Mouse (Mus musculus) stomach, postnatal 0 days (tissue): ENCODE measurements around the gene Hoxc5. TPM values are rescaled to one million over a fixed set of nuclear protein-coding genes. Genes with fewer than 3 reads are reported as not detected.

ENCODE experiments used
- ATAC-seq: fragments of 200-750 bp; cut with Nextera tagmentation; 2 replicates; pipeline ENCODE4 v1.8.0; 2017; ENCODE audit not compliant: low FRiP score, low TSS enrichment
- DNase-seq: peaks from one replicate; pipeline ENCODE4 v3.0.0-alpha.2; 2016; ENCODE audit warnings: low spot score
- H3K27ac ChIP-seq: fragments of 300-500 bp; sonication (generic); replicated peaks from 2 replicates; pipeline ENCODE4 v1.5.1; 2014; ENCODE audit warnings: mild to moderate bottlenecking, control low read depth
- H3K27me3 ChIP-seq: fragments of 300-500 bp; sonication (generic); 2 replicates; pipeline ENCODE4 v1.6.1; 2014; ENCODE audit warnings: low read length; ENCODE audit not compliant: control insufficient read depth, insufficient read depth
- H3K36me3 ChIP-seq: fragments of 300-500 bp; sonication (generic); 2 replicates; pipeline ENCODE4 v1.6.1; 2014; ENCODE audit warnings: low read length, mixed read lengths; ENCODE audit not compliant: control insufficient read depth, insufficient read depth
- H3K4me1 ChIP-seq: fragments of 300-500 bp; sonication (generic); replicated peaks from 2 replicates; pipeline ENCODE4 v1.6.1; 2014; ENCODE audit warnings: antibody characterized with exemption; ENCODE audit not compliant: control insufficient read depth, insufficient read depth
- H3K4me2 ChIP-seq: fragments of 300-500 bp; sonication (generic); replicated peaks from 2 replicates; pipeline ENCODE4 v1.6.1; 2014; ENCODE audit warnings: low read depth, mild to moderate bottlenecking, control low read depth, moderate library complexity
- H3K4me3 ChIP-seq: fragments of 300-500 bp; sonication (generic); 2 replicates; pipeline ENCODE4 v1.5.1; 2014; ENCODE audit warnings: low read depth, low read length, control low read depth
- H3K9ac ChIP-seq: fragments of 300-500 bp; sonication (generic); 2 replicates; pipeline ENCODE4 v1.6.1; 2014; ENCODE audit warnings: mild to moderate bottlenecking, low read length, control low read depth, mixed read lengths
- H3K9me3 ChIP-seq: fragments of 300-500 bp; sonication (generic); 2 replicates; pipeline ENCODE4 v1.6.1; 2016; ENCODE audit warnings: low read length; ENCODE audit not compliant: control insufficient read depth
- CTCF ChIP-seq: IDR thresholded peaks from 2 replicates; pipeline ENCODE4 v1.5.1; 2016; ENCODE audit warnings: antibody characterized with exemption, low read depth, mild to moderate bottlenecking, moderate library complexity
- EP300 ChIP-seq: optimal IDR thresholded peaks from 2 replicates; pipeline ENCODE3; 2016; ENCODE audit warnings: antibody characterized with exemption
- WGBS: fragments of 180-500 bp; shearing (Covaris S2); extraction: QIAGEN DNeasy Blood & Tissue Kit; methylation state at CpG from one replicate; pipeline ENCODE4 v1.1.7; 2014; 5-methylcytosine and 5-hydroxymethylcytosine counted together
- polyA plus RNA-seq: library from polyadenylated mRNA; unstranded; fragments of >200 nt; fragmentation: Nextera tagmentation; extraction: Ambion mirVana; gene quantifications from 2 replicates; pipeline ENCODE4 v1.2.1, GENCODE M21; 2015

Hoxc5 gene
- polyA plus RNA-seq, 1 experiment from 2014 or later: 18.0 TPM

- Histone ChIP-seq H3K4me3 (no peak overlapping the region), H3K9ac (no peak overlapping the region), H3K4me1 (no peaks in the 10 kb centered on the region), H3K36me3 (no peaks in the 10 kb centered on the region), H3K9me3 (no peaks in the 10 kb centered on the region), H3K27ac (no peak overlapping the region), H3K4me2 (no peak overlapping the region), H3K27me3 (peaks cover 52% of the 10 kb centered on the region)
- 3% methylated on average over 12 of the region's 12 CpGs for WGBS
- ATAC-seq (no peak), DNase-seq (no peak)
- no peak for TF ChIP-seq EP300
- peak; percentile 55 for TF ChIP-seq CTCF
Measured at GRCm38 (mm10) chr15:102970740-102971139, 3.5 kb downstream of the Hoxc5 start.

GRCm38 (mm10) chr15:102972254-102972653 is 5.0 kb downstream of the Hoxc5 start:
- DNase-seq: no peak
- TF ChIP-seq CTCF (no peak), EP300 (no peak)
- Histone ChIP-seq H3K36me3 (no peaks in the 10 kb centered on the region), H3K4me1 (no peaks in the 10 kb centered on the region), H3K9ac (no peak overlapping the region), H3K27me3 (peaks cover 50% of the 10 kb centered on the region), H3K9me3 (no peaks in the 10 kb centered on the region), H3K4me3 (no peak overlapping the region), H3K4me2 (no peak overlapping the region), H3K27ac (no peak overlapping the region)
- no peak for ATAC-seq
- WGBS: 3% methylated on average over 21 of the region's 21 CpGs

GRCm38 (mm10) chr15:102972753-102973152 is 5.5 kb downstream of the Hoxc5 start:
- TF ChIP-seq EP300: no peak
- no peak for TF ChIP-seq CTCF
- 9% methylated on average over 6 of the region's 6 CpGs for WGBS

GRCm38 (mm10) chr15:102975034-102975433 is 7.8 kb downstream of the Hoxc5 start:
- DNase-seq (no peak), ATAC-seq (no peak)
- TF ChIP-seq CTCF: no peak
- no peak for TF ChIP-seq EP300
- 7% methylated on average over 7 of the region's 7 CpGs for WGBS
- Histone ChIP-seq H3K4me1 (no peaks in the 10 kb centered on the region), H3K9me3 (no peaks in the 10 kb centered on the region), H3K27ac (no peak overlapping the region), H3K27me3 (peaks cover 46% of the 10 kb centered on the region), H3K4me3 (no peak overlapping the region), H3K9ac (no peak overlapping the region), H3K4me2 (no peak overlapping the region), H3K36me3 (no peaks in the 10 kb centered on the region)

More at GRCm38 (mm10) chr15:102972753-102973152, 5.5 kb downstream of the Hoxc5 start:
- H3K27me3 ChIP-seq: peaks cover 47% of the 10 kb centered on the region
- H3K27ac ChIP-seq: no peak overlapping the region
- no peaks in the 10 kb centered on the region for H3K36me3 ChIP-seq
- ATAC-seq: no peak
- H3K9me3 ChIP-seq: no peaks in the 10 kb centered on the region
- no peak for DNase-seq
- no peak overlapping the region for H3K4me3 ChIP-seq
- no peak overlapping the region for H3K9ac ChIP-seq
- H3K4me1 ChIP-seq: no peaks in the 10 kb centered on the region
- H3K4me2 ChIP-seq: no peak overlapping the region

GRCm38 (mm10) chr15:102975688-102976111 is 8.5 kb downstream of the Hoxc5 start:
- H3K9me3 ChIP-seq: no peaks in the 10 kb centered on the region
- no peak overlapping the region for H3K27ac ChIP-seq
- H3K4me1 ChIP-seq: no peaks in the 10 kb centered on the region
- no peak overlapping the region for H3K4me3 ChIP-seq
- no peak for DNase-seq
- 1% methylated on average over 21 of the region's 21 CpGs for WGBS
- H3K36me3 ChIP-seq: no peaks in the 10 kb centered on the region
- no peak overlapping the region for H3K4me2 ChIP-seq
- no peak for ATAC-seq
- TF ChIP-seq CTCF: no peak
- TF ChIP-seq EP300: no peak
- H3K27me3 ChIP-seq: peaks cover 45% of the 10 kb centered on the region
- no peak overlapping the region for H3K9ac ChIP-seq

GRCm38 (mm10) chr15:102976171-102976570 is 8.9 kb downstream of the Hoxc5 start, which contains the start of gene Hoxc9:
TSS of gene Hoxc9 (plus strand) at chr15:102976439.
- no peak within 1 kb of the TSS for H3K27ac ChIP-seq
- ATAC-seq: no peak
- H3K4me2 ChIP-seq: peak within 1 kb of the TSS; percentile 36
- peaks cover 50% of the 10 kb centered on the region for H3K27me3 ChIP-seq
- no peaks in the 10 kb centered on the region for H3K4me1 ChIP-seq
- TF ChIP-seq CTCF: no peak
- no peak for TF ChIP-seq EP300
- H3K4me3 ChIP-seq: peak within 1 kb of the TSS; percentile 23
- 3% methylated on average over 15 of the region's 20 CpGs for WGBS
- no peak for DNase-seq
- no peaks in the 10 kb centered on the region for H3K9me3 ChIP-seq
- H3K9ac ChIP-seq: no peak within 1 kb of the TSS
- H3K36me3 ChIP-seq: no peaks in the 10 kb centered on the region
